18 mouse cellular contexts compared by ENCODE assay signal in genomic region chr15:3640091-3640490, GRCm38 (mm10).
"Had no signal": no experiment of that assay in that cellular context is flagged by ENCODE, and none has a peak within 500 bp of the region (broad histone marks: within the 10 kb centered on the region; RNA-seq: fewer than 3 reads in every experiment).

No protein-coding gene starts in this region.

- H3K9me3 ChIP-seq: lung, embryonic 15.5 days; midbrain, embryonic 10.5 days; midbrain, embryonic 12.5 days; neural tube, embryonic 13.5 days; neural tube, embryonic 15.5 days; stomach, embryonic 15.5 days had no signal

- ATAC-seq: midbrain, embryonic 16.5 days had no signal

- H3K36me3 ChIP-seq: lung, embryonic 15.5 days; midbrain, embryonic 10.5 days; midbrain, embryonic 12.5 days; neural tube, embryonic 13.5 days; neural tube, embryonic 15.5 days; stomach, embryonic 15.5 days had no signal

- H3K4me2 ChIP-seq: lung, embryonic 15.5 days; midbrain, embryonic 12.5 days; neural tube, embryonic 13.5 days; neural tube, embryonic 15.5 days; stomach, embryonic 15.5 days had no signal

- DNase-seq: lung, adult 18-20 months; lung, postnatal 4 days; midbrain, embryonic 14.5 days; retina, postnatal 1 day; right cerebral cortex, postnatal 14 days; thymus, adult 2 months; thymus, postnatal 25 days; thymus, postnatal 4 days had no signal

- H3K9ac ChIP-seq: liver, embryonic 14.5 days; lung, embryonic 15.5 days; midbrain, embryonic 12.5 days; neural tube, embryonic 13.5 days; neural tube, embryonic 15.5 days; stomach, embryonic 15.5 days had no signal

- H3K27me3 ChIP-seq: lung, embryonic 15.5 days; midbrain, embryonic 12.5 days; neural tube, embryonic 13.5 days; neural tube, embryonic 15.5 days; stomach, embryonic 15.5 days had no signal

- H3K4me3 ChIP-seq: lung, embryonic 15.5 days; midbrain, embryonic 10.5 days; midbrain, embryonic 12.5 days; myocyte; neural tube, embryonic 13.5 days; neural tube, embryonic 15.5 days; stomach, embryonic 15.5 days had no signal

- H3K27ac ChIP-seq: liver, embryonic 14.5 days; lung, embryonic 15.5 days; midbrain, embryonic 10.5 days; midbrain, embryonic 12.5 days; neural tube, embryonic 13.5 days; neural tube, embryonic 15.5 days; stomach, embryonic 15.5 days; stomach, postnatal 0 days had no signal

- H3K4me1 ChIP-seq: lung, embryonic 15.5 days; midbrain, embryonic 10.5 days; midbrain, embryonic 12.5 days; neural tube, embryonic 13.5 days; neural tube, embryonic 15.5 days; stomach, embryonic 15.5 days had no signal
